ENCODE assay signal across 30 mouse cellular contexts in the genomic region with DNA sequence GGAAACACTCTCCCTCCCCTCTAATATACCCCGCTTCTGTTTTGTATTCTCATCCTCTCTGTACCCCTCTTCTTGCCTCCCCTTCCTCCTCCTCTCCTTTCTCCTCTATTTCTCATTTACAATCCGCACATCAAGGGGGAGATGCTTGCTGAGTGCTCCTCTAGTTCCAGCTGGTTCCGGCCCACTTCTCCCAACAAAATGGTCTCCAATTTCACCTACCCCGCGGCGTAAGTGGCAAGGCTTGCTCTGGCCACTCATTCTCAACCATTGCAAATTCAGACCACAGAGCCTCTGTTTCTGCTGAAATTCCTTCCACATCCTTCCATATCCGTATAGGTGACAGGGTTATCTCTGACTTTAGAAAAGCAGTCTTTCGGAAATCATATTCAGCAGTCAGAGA. TPM values are rescaled to one million over a fixed set of nuclear protein-coding genes. Genes with fewer than 3 reads are reported as not detected.
DNase-seq lines count a peak whose midpoint lies in the region; ATAC-seq lines count a peak whose summit lies in the region.
"Had no signal": no experiment of that assay in that cellular context is flagged by ENCODE, and none has a peak within 500 bp of the region (broad histone marks: within the 10 kb centered on the region; RNA-seq: fewer than 3 reads in every experiment).

No protein-coding gene starts in this region.

- no peak overlapping the region for H3K9ac ChIP-seq in intestine, embryonic 14.5 days (ENCODE audit: low read length)
- no peak overlapping the region for H3K9ac ChIP-seq in intestine, embryonic 15.5 days
- H3K9ac ChIP-seq in neural tube, embryonic 15.5 days (replicated peaks) = no peak overlapping the region
- no peak overlapping the region for H3K9ac ChIP-seq in embryonic facial prominence, embryonic 14.5 days (ENCODE audit: low read depth, low read length)
- H3K9ac ChIP-seq: hindbrain, embryonic 14.5 days; limb, embryonic 13.5 days; liver, embryonic 12.5 days; liver, postnatal 0 days; neural tube, embryonic 12.5 days had no signal

- no peak overlapping the region for H3K4me2 ChIP-seq in intestine, embryonic 14.5 days (ENCODE audit: low read length)
- no peak overlapping the region for H3K4me2 ChIP-seq in intestine, embryonic 15.5 days (replicated peaks)
- no peak overlapping the region for H3K4me2 ChIP-seq in neural tube, embryonic 15.5 days
- H3K4me2 ChIP-seq in embryonic facial prominence, embryonic 14.5 days (ENCODE audit: low read depth, low read length) = peak overlapping the region; percentile 16; the same call in 1 of the 2 replicates
- H3K4me2 ChIP-seq: heart, embryonic 11.5 days; hindbrain, embryonic 14.5 days; limb, embryonic 13.5 days; liver, embryonic 12.5 days; midbrain, embryonic 11.5 days; neural tube, embryonic 12.5 days had no signal

- H3K9me3 ChIP-seq in intestine, embryonic 14.5 days (ENCODE audit: control insufficient read depth, low read length) = no peaks in the 10 kb centered on the region
- no peaks in the 10 kb centered on the region for H3K9me3 ChIP-seq in intestine, embryonic 15.5 days
- no peaks in the 10 kb centered on the region for H3K9me3 ChIP-seq in neural tube, embryonic 15.5 days (replicated peaks)
- no peaks in the 10 kb centered on the region for H3K9me3 ChIP-seq in embryonic facial prominence, embryonic 14.5 days (ENCODE audit: control insufficient read depth, low read length)
- H3K9me3 ChIP-seq: limb, embryonic 13.5 days; liver, embryonic 12.5 days; neural tube, embryonic 12.5 days had no signal

- no peaks in the 10 kb centered on the region for H3K27me3 ChIP-seq in intestine, embryonic 14.5 days (replicated peaks; ENCODE audit: control insufficient read depth, insufficient read depth, low read length)
- no peaks in the 10 kb centered on the region for H3K27me3 ChIP-seq in intestine, embryonic 15.5 days (replicated peaks)
- H3K27me3 ChIP-seq in neural tube, embryonic 15.5 days (replicated peaks) = no peaks in the 10 kb centered on the region
- H3K27me3 ChIP-seq in embryonic facial prominence, embryonic 14.5 days (replicated peaks; ENCODE audit: control insufficient read depth, insufficient read depth, low read length) = no peaks in the 10 kb centered on the region
- H3K27me3 ChIP-seq: limb, embryonic 13.5 days; liver, embryonic 12.5 days; neural tube, embryonic 12.5 days had no signal

- H3K27ac ChIP-seq in intestine, embryonic 14.5 days (ENCODE audit: low read depth) = no peak overlapping the region
- H3K27ac ChIP-seq in intestine, embryonic 15.5 days = no peak overlapping the region
- no peak overlapping the region for H3K27ac ChIP-seq in neural tube, embryonic 15.5 days (replicated peaks)
- 0 out of 2 replicates have a peak overlapping the region, but pooled peaks have one; percentile 40 for H3K27ac ChIP-seq in embryonic facial prominence, embryonic 14.5 days (replicated peaks; ENCODE audit: low read depth, low read length)
- H3K27ac ChIP-seq: hindbrain, embryonic 14.5 days; layer of hippocampus, adult 2 months; left cerebral cortex, adult 2 months; limb, embryonic 13.5 days; liver, embryonic 12.5 days; neural tube, embryonic 12.5 days; stomach, postnatal 0 days had no signal

- DNase-seq in intestine, embryonic 14.5 days (ENCODE audit: low spot score) = peak; percentile 35
- peak; percentile 10 for DNase-seq in neural tube, embryonic 10.5 days (ENCODE audit: extremely low spot score, low spot score)
- DNase-seq in embryonic facial prominence, embryonic 14.5 days (ENCODE audit: low spot score) = peak; percentile 29
- no peak for DNase-seq in cerebellum, postnatal 10 days
- no peak for DNase-seq in Muller cell, postnatal 12 days (ENCODE audit: inconsistent ontology term)
- DNase-seq: adrenal gland, postnatal 25 days; cerebellum, adult 2 months; cerebellum, postnatal 36 days; gastrocnemius, postnatal 14 days; heart, postnatal 4 days; kidney, adult 18-20 months; kidney, postnatal 10 days; liver, postnatal 0 days; lung, postnatal 36 days; right cerebral cortex, postnatal 4 days; thymus, adult 18-20 months; thymus, postnatal 25 days had no signal

- WGBS in intestine, embryonic 14.5 days = 86% methylated on average over 8 of the region's 8 CpGs
- 80% methylated on average over 8 of the region's 8 CpGs for WGBS in intestine, embryonic 15.5 days
- WGBS in neural tube, embryonic 15.5 days = 88% methylated on average over 8 of the region's 8 CpGs
- 65% methylated on average over 8 of the region's 8 CpGs for WGBS in embryonic facial prominence, embryonic 14.5 days

- ATAC-seq in intestine, embryonic 14.5 days (replicated peaks; ENCODE audit: low FRiP score, low TSS enrichment, low read depth) = no peak
- no peak for ATAC-seq in intestine, embryonic 15.5 days
- no peak for ATAC-seq in neural tube, embryonic 15.5 days (ENCODE audit: low FRiP score)
- ATAC-seq in embryonic facial prominence, embryonic 14.5 days (ENCODE audit: low read depth) = no peak
- ATAC-seq: forebrain, embryonic 14.5 days; liver, embryonic 12.5 days; liver, postnatal 0 days; midbrain, embryonic 16.5 days had no signal

- no peak overlapping the region for H3K4me3 ChIP-seq in intestine, embryonic 14.5 days (ENCODE audit: low read depth, low read length)
- H3K4me3 ChIP-seq in intestine, embryonic 15.5 days (replicated peaks) = no peak overlapping the region
- no peak overlapping the region for H3K4me3 ChIP-seq in neural tube, embryonic 15.5 days (replicated peaks)
- H3K4me3 ChIP-seq in embryonic facial prominence, embryonic 14.5 days (ENCODE audit: low read depth, low read length) = no peak overlapping the region
- H3K4me3 ChIP-seq: layer of hippocampus, adult 2 months; left cerebral cortex, adult 2 months; limb, embryonic 13.5 days; liver, embryonic 12.5 days; neural tube, embryonic 12.5 days had no signal

- H3K4me1 ChIP-seq in intestine, embryonic 14.5 days (replicated peaks; ENCODE audit: control insufficient read depth, insufficient read depth, low read length) = no peaks in the 10 kb centered on the region
- no peaks in the 10 kb centered on the region for H3K4me1 ChIP-seq in intestine, embryonic 15.5 days (replicated peaks)
- H3K4me1 ChIP-seq in neural tube, embryonic 15.5 days = no peaks in the 10 kb centered on the region
- H3K4me1 ChIP-seq in embryonic facial prominence, embryonic 14.5 days (ENCODE audit: control insufficient read depth, insufficient read depth, low read length) = peaks cover 30% of the 10 kb centered on the region
- H3K4me1 ChIP-seq: liver, embryonic 12.5 days; neural tube, embryonic 12.5 days had no signal

- no peaks in the 10 kb centered on the region for H3K36me3 ChIP-seq in intestine, embryonic 14.5 days (ENCODE audit: control insufficient read depth, insufficient read depth, low read length)
- H3K36me3 ChIP-seq in intestine, embryonic 15.5 days = no peaks in the 10 kb centered on the region
- H3K36me3 ChIP-seq in neural tube, embryonic 15.5 days = no peaks in the 10 kb centered on the region
- no peaks in the 10 kb centered on the region for H3K36me3 ChIP-seq in embryonic facial prominence, embryonic 14.5 days (ENCODE audit: control insufficient read depth, insufficient read depth, low read length)
- H3K36me3 ChIP-seq: limb, embryonic 13.5 days; liver, embryonic 12.5 days; neural tube, embryonic 12.5 days had no signal

RNA-seq across cellular contexts. Expression of a gene that starts 20.8 kb away (rescaled TPM):
- 20.4 and 25.9 TPM in 2 replicates for polyA plus RNA-seq in intestine, embryonic 14.5 days (2014; fragmentation: Nextera tagmentation; extraction: Ambion mirVana)
- polyA plus RNA-seq in intestine, embryonic 15.5 days (2015; fragmentation: Nextera tagmentation; extraction: Ambion mirVana) = 16.8 and 17.4 TPM in 2 replicates
- 10.2 and 13.2 TPM in 2 replicates for polyA plus RNA-seq in neural tube, embryonic 15.5 days (2015; fragmentation: Nextera tagmentation; extraction: Ambion mirVana)
- 52.4 and 53.4 TPM in 2 replicates for polyA plus RNA-seq in embryonic facial prominence, embryonic 14.5 days (2014; fragmentation: Nextera tagmentation; extraction: Ambion mirVana)

Comparison
In these comparisons a context has a peak if more than half of its experiments do, and no peak if none do; other contexts are left out.
1. DNase-seq: peak in intestine, embryonic 14.5 days (single experiment), neural tube, embryonic 10.5 days (single experiment) and embryonic facial prominence, embryonic 14.5 days (single experiment); none in cerebellum, postnatal 10 days (0 of 2) and Muller cell, postnatal 12 days (single experiment).